Mouse (Mus musculus): Measurements from ENCODE around the gene Med15. TPM values are rescaled to one million over a fixed set of nuclear protein-coding genes. Genes with fewer than 3 reads are reported as not detected.

Med15 gene
- total RNA-seq, 2 experiments from 2014 or later, result 76.7 to 81.8 TPM

- Histone ChIP-seq H3K4me3 (no peak overlapping the region), H3K27ac (no peak overlapping the region)
- no peak for TF ChIP-seq CTCF (conservative IDR thresholded peaks at IDR 0.05)
- no peak for DNase-seq (ENCODE audit: low spot score in 2 of 2)
Measured at GRCm38 (mm10) chr16:17640706-17641105, 92.0 kb downstream of the Med15 start.

GRCm38 (mm10) chr16:17639951-17640350 lies 92.7 kb downstream of the Med15 start:
- H3K27ac ChIP-seq, result no peak overlapping the region
- no peak for DNase-seq (ENCODE audit: low spot score in 2 of 2)
- no peak for TF ChIP-seq CTCF (conservative IDR thresholded peaks at IDR 0.05)
- H3K4me3 ChIP-seq, result no peak overlapping the region

- no peak; the same call in 1 of the 2 replicates for TF ChIP-seq CTCF (conservative IDR thresholded peaks at IDR 0.05)
- H3K27ac ChIP-seq, result no peak overlapping the region
- no peak for DNase-seq (ENCODE audit: low spot score in 2 of 2)
- H3K4me3 ChIP-seq, result no peak overlapping the region
Measured at GRCm38 (mm10) chr16:17639081-17639480, 93.6 kb downstream of the Med15 start.

- no peak overlapping the region for H3K4me3 ChIP-seq
- no peak overlapping the region for H3K27ac ChIP-seq
- TF ChIP-seq CTCF (conservative IDR thresholded peaks at IDR 0.05), result no peak
- no peak for DNase-seq (ENCODE audit: low spot score in 2 of 2)
Measured at GRCm38 (mm10) chr16:17638036-17638628, 94.6 kb downstream of the Med15 start.

DNA sequence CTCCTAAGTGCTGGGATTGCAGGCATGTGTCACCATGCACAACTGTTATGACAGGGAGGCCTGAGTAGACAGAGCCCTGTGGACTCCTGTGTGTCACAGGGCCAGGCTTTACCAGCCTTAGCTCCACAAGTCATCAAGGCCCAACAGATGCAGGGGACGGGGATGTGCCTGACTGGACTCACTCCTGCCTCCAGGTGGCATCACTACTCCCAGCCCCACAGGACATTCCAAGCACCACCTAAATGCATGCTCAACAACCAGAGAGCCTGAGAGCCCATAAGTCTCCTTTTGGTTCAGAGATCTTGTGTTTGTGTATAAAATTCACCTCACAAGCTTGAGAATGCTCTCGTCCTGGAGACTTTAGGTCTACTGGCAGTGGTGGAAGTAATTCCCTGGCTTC lies 95.1 kb downstream of the Med15 start:
- H3K4me3 ChIP-seq, result no peak overlapping the region
- no peak overlapping the region; the same call in 1 of the 2 replicates for H3K27ac ChIP-seq
- DNase-seq (ENCODE audit: low spot score in 2 of 2), result no peak
- TF ChIP-seq CTCF (conservative IDR thresholded peaks at IDR 0.05), result peak; percentile 46

- TF ChIP-seq CTCF (conservative IDR thresholded peaks at IDR 0.05), result no peak
- Histone ChIP-seq H3K4me3 (no peak overlapping the region), H3K27ac (no peak overlapping the region; the same call in 1 of the 2 replicates)
- DNase-seq (ENCODE audit: low spot score in 2 of 2), result no peak
Measured at GRCm38 (mm10) chr16:17636904-17637303, 95.8 kb downstream of the Med15 start.

GRCm38 (mm10) chr16:17633481-17634181 lies 99.1 kb downstream of the Med15 start:
- TF ChIP-seq CTCF (conservative IDR thresholded peaks at IDR 0.05), result peak; percentile 74
- no peak overlapping the region for H3K4me3 ChIP-seq
- DNase-seq (ENCODE audit: low spot score in 2 of 2), result no peak
- H3K27ac ChIP-seq, result no peak overlapping the region

DNA sequence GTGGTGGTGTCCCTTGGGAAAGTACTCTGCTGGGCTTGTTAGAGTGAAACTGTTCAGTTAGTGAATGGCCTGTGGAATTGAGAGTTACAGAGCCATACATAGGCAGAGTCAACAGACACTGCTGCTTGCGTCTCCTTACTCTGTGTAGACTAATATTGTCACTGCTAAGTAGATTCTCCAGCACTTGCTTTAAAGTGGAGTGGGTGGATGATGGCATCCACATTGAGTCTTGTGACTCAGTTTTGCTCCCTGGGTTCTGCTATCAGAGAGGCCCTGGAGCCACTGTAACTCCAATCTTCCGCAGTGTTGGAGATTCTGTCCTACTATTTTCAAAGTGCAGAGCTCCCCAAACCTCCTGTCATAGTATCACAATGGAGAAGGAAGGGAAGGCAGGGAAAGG lies 100.1 kb downstream of the Med15 start:
- no peak overlapping the region for H3K4me3 ChIP-seq
- no peak for TF ChIP-seq CTCF (conservative IDR thresholded peaks at IDR 0.05)
- no peak overlapping the region for H3K27ac ChIP-seq
- DNase-seq (ENCODE audit: low spot score in 2 of 2), result no peak

DNA sequence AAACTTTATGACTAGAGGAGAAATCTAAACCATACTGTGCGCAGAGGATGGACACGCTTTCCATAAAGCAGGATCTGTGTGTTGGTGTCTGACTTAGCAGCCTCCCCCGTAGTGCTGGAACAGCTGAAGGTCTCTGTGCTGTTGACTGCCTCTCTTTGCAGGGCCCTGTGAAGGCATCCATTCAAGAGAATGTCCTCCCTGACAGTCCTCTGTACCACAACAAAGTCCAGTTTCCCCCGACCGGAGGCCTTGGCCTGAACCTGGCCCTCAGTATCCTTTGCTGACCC lies 106.5 kb downstream of the Med15 start:
- Histone ChIP-seq H3K27ac (no peak overlapping the region), H3K4me3 (no peak overlapping the region)
- TF ChIP-seq CTCF (conservative IDR thresholded peaks at IDR 0.05), result no peak
- DNase-seq (ENCODE audit: low spot score in 2 of 2), result no peak

DNA sequence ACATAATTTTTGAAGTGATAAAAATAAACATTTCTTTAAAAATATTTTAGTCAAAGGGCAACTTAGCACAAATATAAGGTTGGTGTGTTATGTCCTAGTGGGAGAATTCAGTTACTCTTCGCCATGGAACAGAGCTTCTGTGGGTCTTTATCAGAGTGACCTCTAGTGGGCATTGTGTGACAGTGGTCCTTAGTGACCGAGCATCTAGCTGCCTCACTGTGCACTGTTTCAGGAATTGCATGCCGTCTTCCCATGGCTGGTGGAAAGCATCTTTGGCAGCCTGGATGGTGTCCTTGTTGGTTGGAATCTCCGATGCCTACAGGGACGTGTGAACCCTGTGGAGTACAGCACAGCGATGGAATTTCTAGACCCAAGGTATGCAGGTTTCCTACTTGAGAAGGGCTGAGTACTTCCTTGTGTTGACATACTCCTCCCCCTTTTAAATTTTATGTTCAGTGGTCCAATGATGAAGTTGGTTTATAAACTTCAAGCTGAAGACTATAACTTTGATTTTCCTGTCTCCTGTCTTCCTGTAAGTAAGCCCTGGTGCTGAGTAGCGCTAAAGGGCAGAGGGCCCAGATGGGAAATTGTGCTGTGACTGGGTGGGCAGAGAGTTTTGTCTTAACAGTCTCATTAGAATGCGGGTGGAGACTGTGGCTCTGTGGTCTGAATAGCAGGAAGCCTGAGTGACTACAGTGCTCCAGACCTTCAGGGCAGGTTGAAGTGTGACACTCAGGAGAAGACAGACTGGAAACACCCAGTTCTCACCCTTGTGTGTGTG lies 107.0 kb downstream of the Med15 start:
- TF ChIP-seq CTCF (conservative IDR thresholded peaks at IDR 0.05), result peak; percentile 78
- no peak for DNase-seq (ENCODE audit: low spot score in 2 of 2)
- Histone ChIP-seq H3K4me3 (no peak overlapping the region), H3K27ac (no peak overlapping the region)

- H3K27ac ChIP-seq, result no peak overlapping the region
- DNase-seq (ENCODE audit: low spot score in 2 of 2), result no peak
- H3K4me3 ChIP-seq, result no peak overlapping the region
- TF ChIP-seq CTCF (conservative IDR thresholded peaks at IDR 0.05), result no peak
Measured at GRCm38 (mm10) chr16:17621936-17622335, 110.8 kb downstream of the Med15 start.

GRCm38 (mm10) chr16:17619198-17620105 lies 113.2 kb downstream of the Med15 start, which contains the start of gene Smpd4:
TSS of gene Smpd4 (plus strand) at chr16:17619354.
- peak within 1 kb of the TSS; percentile 75 for H3K27ac ChIP-seq
- peak within 1 kb of the TSS; percentile 64 for H3K4me3 ChIP-seq
- no peak for TF ChIP-seq CTCF (conservative IDR thresholded peaks at IDR 0.05)
- peak; percentile 80 to 92 for DNase-seq (ENCODE audit: low spot score in 2 of 2)
